Mouse (Mus musculus): ENCODE results near the gene Hoxb7. TPM values are rescaled to one million over a fixed set of nuclear protein-coding genes. Genes with fewer than 3 reads are reported as not detected.

Hoxb7 gene
- polyA plus RNA-seq, 1 experiment from 2014 or later, result 65.9 TPM

DNA sequence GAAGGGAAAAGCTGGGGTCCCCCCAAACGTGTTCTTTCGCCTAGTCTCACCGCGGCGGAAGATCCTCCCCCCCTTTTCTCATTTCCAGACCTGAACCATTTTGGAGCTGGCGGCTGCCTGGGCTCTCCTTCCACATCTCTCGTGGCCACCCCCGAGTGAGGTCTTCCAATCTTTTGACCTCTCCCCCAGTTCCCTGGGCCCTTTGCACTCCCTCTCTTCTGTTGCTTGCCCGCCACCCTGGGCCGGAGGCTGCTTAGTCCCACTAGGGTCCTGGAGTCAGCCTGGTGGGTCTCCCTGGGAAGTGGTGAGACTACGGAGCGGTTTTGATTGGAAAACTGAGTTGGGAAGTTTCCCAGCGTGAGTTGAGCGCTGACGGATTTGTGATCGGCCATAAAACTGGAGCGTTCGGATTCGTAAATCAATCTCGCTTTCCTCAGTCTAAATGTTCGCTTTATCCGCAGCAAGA is 39.4 kb downstream of the Hoxb7 start:
- Histone ChIP-seq H3K9ac (ENCODE audit: low read length) (peak overlapping the region; percentile 100), H3K27ac (ENCODE audit: low read depth, low read length) (peak overlapping the region; percentile 100)

DNA sequence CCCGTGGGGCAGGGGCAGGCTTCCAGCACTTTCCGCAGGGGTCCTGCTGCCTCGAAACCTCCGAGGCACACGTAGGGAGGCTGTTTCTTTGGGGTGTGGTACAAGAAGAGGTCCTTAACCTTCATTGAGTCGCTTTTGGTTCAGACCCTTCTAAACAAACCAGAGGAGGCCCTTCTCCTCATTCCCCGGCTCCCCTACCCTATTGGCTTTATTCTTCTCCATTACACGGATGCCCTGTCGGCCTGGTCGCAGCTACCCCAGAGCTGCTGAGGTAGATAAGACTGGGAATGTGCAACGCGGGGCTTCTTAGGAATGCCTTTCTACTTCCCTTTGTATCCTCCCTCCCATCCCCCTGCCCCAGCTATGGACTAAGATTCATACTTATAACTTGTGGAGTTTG is 40.3 kb downstream of the Hoxb7 start:
- 6% methylated on average over 12 of the region's 12 CpGs for WGBS
- Histone ChIP-seq H3K4me2 (ENCODE audit: low read depth) (peak overlapping the region; percentile 100), H3K9me3 (ENCODE audit: control insufficient read depth, low read length) (no peaks in the 10 kb centered on the region), H3K27me3 (ENCODE audit: control insufficient read depth, insufficient read depth, low read length) (no peaks in the 10 kb centered on the region), H3K27ac (ENCODE audit: low read depth, low read length) (peak overlapping the region; percentile 100), H3K36me3 (ENCODE audit: control insufficient read depth, insufficient read depth, low read length) (peaks cover 2% of the 10 kb centered on the region; the same call in 1 of the 2 replicates), H3K4me1 (ENCODE audit: control insufficient read depth, insufficient read depth, low read length) (peaks cover 59% of the 10 kb centered on the region), H3K9ac (ENCODE audit: low read length) (peak overlapping the region; percentile 100), H3K4me3 (ENCODE audit: low read depth, low read length) (peak overlapping the region; percentile 96)
- ATAC-seq (ENCODE audit: insufficient read depth, low FRiP score, low TSS enrichment), result no peak
- DNase-seq (ENCODE audit: low spot score), result no peak

More for the DNA sequence above, 39.4 kb downstream of the Hoxb7 start:
- peaks cover 4% of the 10 kb centered on the region for H3K36me3 ChIP-seq (ENCODE audit: control insufficient read depth, insufficient read depth, low read length)
- H3K4me2 ChIP-seq (ENCODE audit: low read depth), result peak overlapping the region; percentile 100
- no peaks in the 10 kb centered on the region for H3K9me3 ChIP-seq (ENCODE audit: control insufficient read depth, low read length)
- WGBS, result 3% methylated on average over 22 of the region's 22 CpGs
- peak; percentile 66 for DNase-seq (ENCODE audit: low spot score)
- H3K4me1 ChIP-seq (ENCODE audit: control insufficient read depth, insufficient read depth, low read length), result peaks cover 54% of the 10 kb centered on the region
- ATAC-seq (ENCODE audit: insufficient read depth, low FRiP score, low TSS enrichment), result no peak
- peak overlapping the region; percentile 96 for H3K4me3 ChIP-seq (ENCODE audit: low read depth, low read length)
- H3K27me3 ChIP-seq (ENCODE audit: control insufficient read depth, insufficient read depth, low read length), result no peaks in the 10 kb centered on the region

DNA sequence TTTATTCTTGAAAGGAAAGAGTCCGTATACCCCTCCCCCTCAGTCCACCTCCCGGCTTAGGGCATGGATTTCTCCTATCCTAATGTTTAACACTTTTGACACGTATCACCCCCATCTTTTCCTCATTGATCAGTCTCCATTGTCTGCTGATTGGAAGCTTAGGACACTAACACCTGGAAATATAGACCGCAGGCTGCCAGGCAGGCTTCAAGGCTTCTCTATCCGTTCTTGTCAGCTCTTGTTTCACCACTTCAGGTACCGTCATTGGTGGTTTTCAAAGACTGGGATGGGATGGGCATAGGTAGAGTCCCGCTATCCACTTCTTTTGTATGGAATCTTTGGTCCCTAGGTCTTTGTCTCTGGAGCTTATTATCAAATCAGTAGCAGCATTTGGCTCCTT is 40.7 kb downstream of the Hoxb7 start:
- Histone ChIP-seq H3K36me3 (ENCODE audit: control insufficient read depth, insufficient read depth, low read length) (peaks cover 2% of the 10 kb centered on the region; the same call in 1 of the 2 replicates), H3K4me1 (ENCODE audit: control insufficient read depth, insufficient read depth, low read length) (peaks cover 61% of the 10 kb centered on the region), H3K27ac (ENCODE audit: low read depth, low read length) (peak overlapping the region; percentile 100), H3K9me3 (ENCODE audit: control insufficient read depth, low read length) (no peaks in the 10 kb centered on the region), H3K9ac (ENCODE audit: low read length) (peak overlapping the region; percentile 100), H3K4me3 (ENCODE audit: low read depth, low read length) (peak overlapping the region; percentile 96), H3K27me3 (ENCODE audit: control insufficient read depth, insufficient read depth, low read length) (no peaks in the 10 kb centered on the region), H3K4me2 (ENCODE audit: low read depth) (peak overlapping the region; percentile 100)
- 9% methylated on average over 7 of the region's 7 CpGs for WGBS
- DNase-seq (ENCODE audit: low spot score) (no peak), ATAC-seq (ENCODE audit: insufficient read depth, low FRiP score, low TSS enrichment) (no peak)

DNA sequence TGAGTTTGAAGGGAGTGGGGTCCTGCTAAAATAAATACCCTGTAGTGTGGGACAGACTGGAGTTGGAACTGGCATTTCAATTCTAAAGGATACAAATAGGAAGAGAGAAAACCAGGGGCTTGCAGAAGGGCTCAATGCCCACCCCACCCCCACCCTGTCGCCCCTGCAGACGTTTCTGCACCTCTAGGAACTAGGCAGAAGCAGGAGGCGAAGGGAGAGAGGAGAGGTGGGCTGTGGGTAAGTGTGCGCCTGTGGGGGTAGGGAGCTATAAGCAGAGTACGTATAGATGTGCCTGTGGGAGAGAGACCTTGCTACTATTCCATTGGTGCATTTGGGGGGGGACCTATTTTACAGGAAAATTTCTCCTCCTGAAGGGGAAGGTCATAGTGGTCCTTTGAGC is 41.3 kb downstream of the Hoxb7 start:
- peak overlapping the region; percentile 100 for H3K27ac ChIP-seq (ENCODE audit: low read depth, low read length)
- DNase-seq (ENCODE audit: low spot score) (peak; percentile 70), ATAC-seq (ENCODE audit: insufficient read depth, low FRiP score, low TSS enrichment) (0 out of 2 replicates have a peak, but pooled peaks have one; percentile 27)
- no peaks in the 10 kb centered on the region for H3K9me3 ChIP-seq (ENCODE audit: control insufficient read depth, low read length)
- peak overlapping the region; percentile 100 for H3K9ac ChIP-seq (ENCODE audit: low read length)
- H3K36me3 ChIP-seq (ENCODE audit: control insufficient read depth, insufficient read depth, low read length), result peaks cover 5% of the 10 kb centered on the region
- peak overlapping the region; percentile 100 for H3K4me2 ChIP-seq (ENCODE audit: low read depth)
- H3K4me1 ChIP-seq (ENCODE audit: control insufficient read depth, insufficient read depth, low read length), result peaks cover 61% of the 10 kb centered on the region
- no peaks in the 10 kb centered on the region for H3K27me3 ChIP-seq (ENCODE audit: control insufficient read depth, insufficient read depth, low read length)
- 11% methylated on average over 5 of the region's 5 CpGs for WGBS
- peak overlapping the region; percentile 96 for H3K4me3 ChIP-seq (ENCODE audit: low read depth, low read length)

DNA sequence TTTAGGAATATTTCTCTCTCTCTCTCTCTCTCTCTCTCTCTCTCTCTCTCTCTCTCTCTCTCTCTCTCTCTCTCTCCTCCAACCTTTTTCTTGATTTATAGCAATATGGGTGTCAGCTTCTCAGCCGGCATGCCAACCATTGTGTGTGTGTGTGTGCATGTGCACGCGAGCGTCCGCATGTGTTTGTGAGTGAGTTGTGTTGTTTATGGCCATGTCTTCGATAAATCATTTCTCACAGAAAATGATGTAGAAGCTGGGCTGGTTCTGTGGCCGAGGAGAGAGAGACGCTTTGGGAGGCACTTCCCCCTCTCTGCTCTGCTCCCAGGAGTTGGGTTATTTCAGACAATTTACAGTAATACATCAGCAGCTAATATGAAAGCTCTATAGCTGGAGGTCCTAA is 42.2 kb downstream of the Hoxb7 start:
- peak overlapping the region; percentile 100 for H3K4me2 ChIP-seq (ENCODE audit: low read depth)

DNA sequence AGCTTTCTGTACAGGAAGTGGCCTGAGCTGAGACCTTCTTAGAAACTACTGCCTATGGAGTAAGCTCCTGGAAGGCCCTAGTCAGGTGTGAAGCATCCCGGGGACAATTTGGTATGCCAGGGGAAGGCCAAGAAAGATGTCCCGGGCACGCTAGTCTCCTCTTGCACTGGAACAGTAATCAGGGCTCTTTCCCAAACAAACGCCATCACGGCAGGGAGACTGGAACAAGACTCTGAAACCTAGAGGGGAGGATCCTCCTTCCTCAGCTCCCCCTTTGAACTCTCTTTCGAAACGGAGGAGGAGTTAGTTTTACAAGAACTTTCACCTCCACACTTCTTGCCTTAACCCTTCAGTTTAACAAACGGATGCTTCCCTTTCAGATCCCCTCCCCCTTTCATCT is 45.7 kb downstream of the Hoxb7 start:
- Histone ChIP-seq H3K27ac (ENCODE audit: low read depth, low read length) (peak overlapping the region; percentile 100), H3K9ac (ENCODE audit: low read length) (peak overlapping the region; percentile 100), H3K4me2 (ENCODE audit: low read depth) (peak overlapping the region; percentile 100), H3K9me3 (ENCODE audit: control insufficient read depth, low read length) (no peaks in the 10 kb centered on the region), H3K4me1 (ENCODE audit: control insufficient read depth, insufficient read depth, low read length) (peaks cover 86% of the 10 kb centered on the region), H3K27me3 (ENCODE audit: control insufficient read depth, insufficient read depth, low read length) (no peaks in the 10 kb centered on the region), H3K36me3 (ENCODE audit: control insufficient read depth, insufficient read depth, low read length) (peaks cover 8% of the 10 kb centered on the region), H3K4me3 (ENCODE audit: low read depth, low read length) (peak overlapping the region; percentile 96)
- 0% methylated on average over 8 of the region's 8 CpGs for WGBS
- DNase-seq (ENCODE audit: low spot score) (peak; percentile 58), ATAC-seq (ENCODE audit: insufficient read depth, low FRiP score, low TSS enrichment) (no peak)

More for the DNA sequence above, 42.2 kb downstream of the Hoxb7 start:
- Histone ChIP-seq H3K9ac (ENCODE audit: low read length) (peak overlapping the region; percentile 100), H3K27me3 (ENCODE audit: control insufficient read depth, insufficient read depth, low read length) (no peaks in the 10 kb centered on the region), H3K4me1 (ENCODE audit: control insufficient read depth, insufficient read depth, low read length) (peaks cover 69% of the 10 kb centered on the region), H3K36me3 (ENCODE audit: control insufficient read depth, insufficient read depth, low read length) (peaks cover 5% of the 10 kb centered on the region), H3K4me3 (ENCODE audit: low read depth, low read length) (peak overlapping the region; percentile 96), H3K27ac (ENCODE audit: low read depth, low read length) (peak overlapping the region; percentile 100), H3K9me3 (ENCODE audit: control insufficient read depth, low read length) (no peaks in the 10 kb centered on the region)
- 9% methylated on average over 8 of the region's 8 CpGs for WGBS
- no peak for ATAC-seq (ENCODE audit: insufficient read depth, low FRiP score, low TSS enrichment)
- no peak for DNase-seq (ENCODE audit: low spot score)

DNA sequence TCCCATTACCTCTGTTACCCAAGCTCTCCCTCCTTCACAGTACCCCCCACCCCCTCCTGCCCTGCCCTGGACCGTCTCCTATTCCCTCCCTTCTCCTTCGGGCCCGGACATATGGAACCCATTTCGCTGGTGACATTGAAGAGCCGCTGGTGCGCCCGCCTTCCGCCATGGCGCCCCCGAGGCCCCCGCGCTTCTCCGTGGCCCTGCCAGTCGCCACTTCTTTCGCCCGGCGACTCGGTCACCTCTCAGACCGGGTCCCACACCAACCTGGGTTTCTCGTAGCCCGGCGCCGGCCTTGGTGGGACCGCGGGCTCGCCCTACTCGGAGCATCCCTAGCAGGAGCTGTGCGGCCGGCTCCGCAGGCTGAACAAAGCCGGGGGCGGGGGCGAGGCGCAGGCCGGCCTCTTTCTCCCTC is 46.2 kb downstream of the Hoxb7 start:
- Histone ChIP-seq H3K36me3 (ENCODE audit: control insufficient read depth, insufficient read depth, low read length) (peaks cover 8% of the 10 kb centered on the region), H3K27ac (ENCODE audit: low read depth, low read length) (peak overlapping the region; percentile 100), H3K9ac (ENCODE audit: low read length) (peak overlapping the region; percentile 100), H3K4me1 (ENCODE audit: control insufficient read depth, insufficient read depth, low read length) (peaks cover 86% of the 10 kb centered on the region), H3K9me3 (ENCODE audit: control insufficient read depth, low read length) (no peaks in the 10 kb centered on the region), H3K27me3 (ENCODE audit: control insufficient read depth, insufficient read depth, low read length) (no peaks in the 10 kb centered on the region), H3K4me2 (ENCODE audit: low read depth) (peak overlapping the region; percentile 100), H3K4me3 (ENCODE audit: low read depth, low read length) (peak overlapping the region; percentile 96)
- under 1% methylated on average over 35 of the region's 35 CpGs for WGBS
- peak; percentile 69 for DNase-seq (ENCODE audit: low spot score)
- ATAC-seq (ENCODE audit: insufficient read depth, low FRiP score, low TSS enrichment), result no peak

DNA sequence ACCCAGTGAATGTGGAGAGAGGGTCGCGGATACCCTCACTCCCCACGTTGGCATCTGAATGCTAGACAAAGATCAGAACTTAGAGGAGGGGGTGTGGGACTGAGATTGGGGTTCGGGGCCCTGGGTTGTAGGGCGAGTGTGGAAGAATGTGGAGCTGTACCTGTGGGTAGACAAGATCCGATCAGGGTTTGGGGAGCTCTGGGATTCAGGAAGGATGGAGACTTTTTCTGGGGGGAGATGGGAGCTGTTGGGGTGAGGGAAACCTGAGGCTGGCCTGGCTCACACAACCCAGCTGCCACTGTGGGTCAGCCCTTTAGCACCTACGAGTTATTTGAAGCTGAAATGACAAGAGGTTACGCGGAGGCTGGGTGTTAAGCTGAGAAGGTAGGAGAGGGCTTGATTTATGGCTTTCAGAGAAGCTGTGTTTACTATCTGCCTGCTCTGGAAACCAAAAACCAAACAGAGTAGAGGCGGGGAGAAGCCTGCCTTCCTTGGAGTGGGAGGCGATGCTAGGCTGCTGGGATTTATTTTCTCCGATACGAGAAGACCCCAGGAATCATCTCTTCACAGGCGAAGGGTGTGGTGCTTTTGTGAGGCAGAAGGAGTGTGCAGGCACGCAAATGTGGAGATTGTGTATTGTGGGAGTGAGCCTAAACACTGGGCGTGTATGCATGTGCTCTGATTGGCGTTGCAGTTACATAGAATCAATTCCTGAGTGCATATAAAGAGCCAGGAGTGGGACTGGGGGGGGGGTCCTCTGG is 47.0 kb downstream of the Hoxb7 start:
- H3K4me2 ChIP-seq (ENCODE audit: low read depth), result peak overlapping the region; percentile 100
- H3K27ac ChIP-seq (ENCODE audit: low read depth, low read length), result peak overlapping the region; percentile 100
- H3K9me3 ChIP-seq (ENCODE audit: control insufficient read depth, low read length), result no peaks in the 10 kb centered on the region
- peak overlapping the region; percentile 100 for H3K9ac ChIP-seq (ENCODE audit: low read length)
- peak overlapping the region; percentile 96 for H3K4me3 ChIP-seq (ENCODE audit: low read depth, low read length)
- peak; percentile 65 for DNase-seq (ENCODE audit: low spot score)
- H3K4me1 ChIP-seq (ENCODE audit: control insufficient read depth, insufficient read depth, low read length), result peaks cover 91% of the 10 kb centered on the region
- no peak for ATAC-seq (ENCODE audit: insufficient read depth, low FRiP score, low TSS enrichment)
- 4% methylated on average over 17 of the region's 17 CpGs for WGBS
- H3K36me3 ChIP-seq (ENCODE audit: control insufficient read depth, insufficient read depth, low read length), result peaks cover 8% of the 10 kb centered on the region
- H3K27me3 ChIP-seq (ENCODE audit: control insufficient read depth, insufficient read depth, low read length), result no peaks in the 10 kb centered on the region

DNA sequence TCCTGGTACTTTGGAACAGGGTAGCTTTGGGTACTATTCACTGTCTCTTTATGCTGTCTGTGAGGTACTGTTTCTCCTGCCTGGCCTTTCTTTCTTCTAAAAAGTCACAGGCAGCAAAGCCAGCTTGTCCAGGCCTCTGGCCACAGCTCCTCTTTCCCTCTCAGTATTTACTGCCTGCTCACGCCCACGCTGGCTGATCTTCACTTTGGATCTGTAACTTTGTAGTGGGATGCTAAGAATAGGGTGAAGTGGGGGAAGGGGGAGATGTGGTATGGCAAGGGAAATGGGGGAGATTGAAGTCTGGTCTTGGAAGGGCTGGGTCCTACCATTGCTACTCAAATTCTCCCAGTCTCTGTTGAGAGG is 47.6 kb downstream of the Hoxb7 start:
- DNase-seq (ENCODE audit: low spot score), result no peak
- H3K4me1 ChIP-seq (ENCODE audit: control insufficient read depth, insufficient read depth, low read length), result peaks cover 92% of the 10 kb centered on the region
- peak overlapping the region; percentile 100 for H3K9ac ChIP-seq (ENCODE audit: low read length)
- no peaks in the 10 kb centered on the region for H3K27me3 ChIP-seq (ENCODE audit: control insufficient read depth, insufficient read depth, low read length)
- H3K4me3 ChIP-seq (ENCODE audit: low read depth, low read length), result peak overlapping the region; percentile 96
- no peaks in the 10 kb centered on the region for H3K9me3 ChIP-seq (ENCODE audit: control insufficient read depth, low read length)
- peak overlapping the region; percentile 100 for H3K27ac ChIP-seq (ENCODE audit: low read depth, low read length)
- H3K4me2 ChIP-seq (ENCODE audit: low read depth), result peak overlapping the region; percentile 100
- no peak for ATAC-seq (ENCODE audit: insufficient read depth, low FRiP score, low TSS enrichment)
- H3K36me3 ChIP-seq (ENCODE audit: control insufficient read depth, insufficient read depth, low read length), result peaks cover 8% of the 10 kb centered on the region
- 6% methylated on average over 2 of the region's 2 CpGs for WGBS
